Mouse (Mus musculus) fibroblast of lung, adult 2 months (primary cell): ENCODE measurements at regions not wholly inside any gene's neighbourhood (a gene's known extent, or its start where the extent isn't known, plus 50 kb on each side); places are given as distances from the start of the nearest gene placed in this dataset.

ENCODE experiments used
- DNase-seq: peaks from one replicate; pipeline ENCODE4 v3.0.0-alpha.2; 2011; ENCODE audit warnings: low read depth

DNA sequence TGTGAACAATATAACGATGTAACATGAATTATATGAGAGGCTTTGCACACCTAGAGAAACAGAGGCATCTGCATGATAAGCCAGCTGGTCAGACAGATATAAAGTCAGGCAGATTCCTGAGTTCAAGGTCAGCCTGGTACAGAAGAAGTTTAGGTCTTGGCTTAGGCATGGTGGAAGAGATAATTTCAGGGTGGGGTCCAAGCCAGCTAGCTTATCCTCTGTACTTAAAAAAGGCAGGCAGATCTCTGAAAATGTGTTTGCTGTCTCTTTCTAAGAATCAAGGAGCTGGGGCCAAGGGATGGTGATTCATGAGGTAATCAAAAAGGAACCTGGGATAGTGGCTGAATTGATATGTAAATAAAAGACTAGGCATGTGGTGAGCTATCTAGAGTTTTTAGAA is 2227.1 kb upstream of the Gm7489 start:
- no peak for DNase-seq

- no peak for DNase-seq
Measured at GRCm38 (mm10) chr15:51668340-51668739, 2216.4 kb upstream of the Gm7489 start.

- no peak for DNase-seq
Measured at GRCm38 (mm10) chr15:51671667-51672372, 2212.9 kb upstream of the Gm7489 start.

DNA sequence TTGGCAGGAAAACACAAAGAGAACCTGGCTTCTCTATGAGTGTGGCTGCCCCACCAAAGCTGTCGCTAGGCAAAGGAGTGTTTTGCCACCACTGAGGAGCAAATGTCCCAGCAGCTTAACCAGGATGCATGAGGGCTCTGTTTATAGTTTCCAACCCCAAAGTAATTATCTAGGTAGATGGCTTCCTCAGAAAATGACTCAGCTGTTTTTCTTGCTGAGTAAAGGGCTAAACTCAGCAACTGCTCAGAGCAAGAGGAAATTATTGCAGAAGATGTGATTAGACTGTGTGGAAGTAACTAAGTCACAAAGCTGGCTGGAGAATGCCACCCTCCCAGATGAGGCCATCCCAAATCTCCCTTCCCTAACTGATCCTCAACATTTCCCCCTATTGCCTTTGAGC is 2211.2 kb upstream of the Gm7489 start:
- no peak for DNase-seq

GRCm38 (mm10) chr15:51675291-51675690 is 2209.4 kb upstream of the Gm7489 start:
- no peak for DNase-seq

DNA sequence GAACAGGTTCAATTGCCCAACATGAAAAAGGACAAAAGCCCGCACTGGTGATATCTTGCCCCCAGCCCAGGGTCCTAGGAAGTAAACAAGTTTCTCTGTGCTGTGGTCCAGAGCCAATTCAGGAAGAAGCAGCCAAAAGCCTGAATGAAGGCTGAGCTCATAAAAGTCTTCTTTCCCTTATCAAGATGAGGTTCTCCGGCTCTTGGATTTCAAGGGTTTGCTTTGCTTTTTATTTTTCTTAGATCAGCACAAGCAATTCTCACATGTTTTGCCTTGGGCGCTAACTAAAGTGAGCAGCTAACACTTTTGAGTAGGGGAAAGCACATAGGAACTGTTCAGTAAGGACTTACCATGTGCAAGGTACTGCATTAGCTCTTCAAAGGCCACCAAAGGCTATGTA is 2208.0 kb upstream of the Gm7489 start:
- no peak for DNase-seq

DNA sequence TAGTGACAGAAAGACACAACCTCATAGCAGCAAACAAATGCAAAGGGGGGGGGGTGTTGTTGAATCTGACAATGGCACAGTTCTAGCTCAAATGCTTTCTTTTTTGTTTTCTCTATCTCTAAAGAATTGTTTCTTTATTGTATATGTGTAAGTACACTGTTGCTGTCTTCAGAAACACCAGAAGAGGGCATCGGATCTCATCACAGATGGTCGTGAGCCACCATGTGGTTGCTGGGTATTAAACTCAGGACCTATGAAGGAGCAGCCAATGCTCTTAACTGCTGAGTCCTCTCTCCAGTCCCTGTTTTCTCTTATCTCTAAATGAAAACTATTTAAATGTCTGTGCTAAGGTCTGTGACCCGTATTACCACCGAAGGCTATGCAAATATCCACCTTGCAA is 2207.4 kb upstream of the Gm7489 start:
- DNase-seq: no peak

DNA sequence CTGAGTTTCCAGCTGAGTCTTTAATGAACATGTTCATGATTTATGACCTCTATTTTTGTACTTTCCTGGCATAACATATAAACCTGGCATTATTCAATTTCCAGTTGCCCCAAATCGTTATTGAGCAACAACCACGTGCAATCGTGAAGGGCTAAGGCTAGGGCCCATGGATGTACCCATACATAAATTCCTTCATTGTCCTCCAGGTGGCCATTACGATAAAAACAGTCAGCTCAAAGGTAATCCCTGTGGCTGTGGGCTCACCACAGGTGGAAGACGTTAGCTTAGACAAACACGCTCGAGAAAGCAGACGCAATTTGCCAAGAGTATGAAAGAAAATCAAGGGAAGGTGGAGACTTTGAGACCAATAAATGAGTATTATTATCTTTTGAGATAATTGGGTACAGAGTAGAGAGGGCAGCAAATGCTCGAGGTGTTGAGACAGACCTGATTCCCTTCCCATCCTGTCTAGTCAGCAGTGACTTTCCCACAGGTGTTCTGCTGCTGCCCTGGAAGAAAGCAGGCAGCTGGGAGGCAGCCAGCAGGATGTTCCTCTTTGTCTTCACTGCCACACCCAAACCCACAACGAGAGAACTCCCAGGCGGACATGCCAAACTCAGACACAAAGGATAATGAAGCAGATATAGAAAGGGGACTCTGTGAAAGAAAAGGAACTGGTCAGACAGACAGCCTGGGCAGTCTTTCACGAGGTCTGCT is 2205.4 kb upstream of the Gm7489 start:
- no peak for DNase-seq

DNA sequence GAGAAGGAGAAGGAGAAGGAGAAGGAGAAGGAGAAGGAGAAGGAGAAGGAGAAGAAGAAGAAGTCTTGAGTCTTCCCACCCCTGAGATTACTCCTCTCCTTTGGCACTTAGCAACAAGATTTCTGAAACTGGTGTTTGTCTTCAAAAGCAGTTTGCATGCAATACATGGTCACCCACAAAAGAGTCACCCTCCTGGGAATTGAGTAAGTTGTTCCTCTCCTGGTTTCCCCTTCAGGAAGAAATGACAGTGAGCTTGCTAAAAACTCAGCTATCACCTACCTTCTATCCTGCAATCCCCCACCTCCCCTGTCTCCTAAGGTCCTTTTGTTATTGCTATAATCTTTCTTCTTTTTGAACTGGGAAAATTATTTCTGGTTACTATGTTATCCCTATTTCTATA is 2204.2 kb upstream of the Gm7489 start:
- DNase-seq: no peak

DNA sequence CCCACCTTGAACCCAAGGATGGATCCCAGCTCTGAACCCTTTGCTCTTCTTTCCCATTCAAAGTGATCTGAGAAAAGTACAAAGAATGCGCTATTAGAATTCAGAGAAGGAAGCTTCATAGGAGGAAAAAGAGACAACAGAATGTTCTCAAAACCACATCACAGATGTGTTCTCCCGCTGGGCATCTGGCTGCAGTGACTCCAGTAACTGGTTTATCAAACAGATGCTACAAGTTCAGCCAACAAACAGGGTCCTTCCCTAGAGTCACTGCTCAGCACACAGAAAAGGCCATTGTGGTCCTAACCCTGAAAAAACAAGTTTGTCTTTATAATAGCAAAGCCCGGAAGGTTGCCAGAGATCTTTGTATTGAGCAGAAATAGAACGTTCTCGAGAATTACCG is 2203.5 kb upstream of the Gm7489 start:
- DNase-seq: no peak

GRCm38 (mm10) chr15:51682331-51682730 is 2202.4 kb upstream of the Gm7489 start:
- no peak for DNase-seq

GRCm38 (mm10) chr15:51687007-51687540 is 2197.6 kb upstream of the Gm7489 start:
- no peak for DNase-seq

DNA sequence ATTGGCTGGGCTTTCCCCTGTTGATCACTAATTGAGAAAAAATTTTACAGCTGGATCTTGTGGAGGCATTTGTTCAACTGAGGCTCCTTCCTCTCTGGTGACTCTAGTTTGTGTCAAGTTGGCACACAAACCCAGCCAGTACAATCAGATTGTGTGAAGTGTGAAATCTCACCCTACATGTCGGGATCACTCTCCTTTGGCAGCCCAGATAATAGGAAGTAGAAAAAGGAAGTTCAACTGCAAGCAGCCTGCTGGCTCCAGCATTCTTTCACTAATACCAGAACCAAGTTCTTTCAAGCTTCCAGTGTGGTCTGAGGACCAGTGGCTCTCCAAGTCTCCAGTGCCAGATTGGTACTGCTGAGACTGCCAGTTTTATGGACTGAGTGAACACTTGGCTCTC is 2195.2 kb upstream of the Gm7489 start:
- no peak for DNase-seq

GRCm38 (mm10) chr15:51692671-51693070 is 2192.0 kb upstream of the Gm7489 start:
- no peak for DNase-seq

GRCm38 (mm10) chr15:51696344-51697016 is 2188.2 kb upstream of the Gm7489 start:
- DNase-seq: no peak

GRCm38 (mm10) chr15:51704198-51704597 is 2180.5 kb upstream of the Gm7489 start:
- no peak for DNase-seq

DNA sequence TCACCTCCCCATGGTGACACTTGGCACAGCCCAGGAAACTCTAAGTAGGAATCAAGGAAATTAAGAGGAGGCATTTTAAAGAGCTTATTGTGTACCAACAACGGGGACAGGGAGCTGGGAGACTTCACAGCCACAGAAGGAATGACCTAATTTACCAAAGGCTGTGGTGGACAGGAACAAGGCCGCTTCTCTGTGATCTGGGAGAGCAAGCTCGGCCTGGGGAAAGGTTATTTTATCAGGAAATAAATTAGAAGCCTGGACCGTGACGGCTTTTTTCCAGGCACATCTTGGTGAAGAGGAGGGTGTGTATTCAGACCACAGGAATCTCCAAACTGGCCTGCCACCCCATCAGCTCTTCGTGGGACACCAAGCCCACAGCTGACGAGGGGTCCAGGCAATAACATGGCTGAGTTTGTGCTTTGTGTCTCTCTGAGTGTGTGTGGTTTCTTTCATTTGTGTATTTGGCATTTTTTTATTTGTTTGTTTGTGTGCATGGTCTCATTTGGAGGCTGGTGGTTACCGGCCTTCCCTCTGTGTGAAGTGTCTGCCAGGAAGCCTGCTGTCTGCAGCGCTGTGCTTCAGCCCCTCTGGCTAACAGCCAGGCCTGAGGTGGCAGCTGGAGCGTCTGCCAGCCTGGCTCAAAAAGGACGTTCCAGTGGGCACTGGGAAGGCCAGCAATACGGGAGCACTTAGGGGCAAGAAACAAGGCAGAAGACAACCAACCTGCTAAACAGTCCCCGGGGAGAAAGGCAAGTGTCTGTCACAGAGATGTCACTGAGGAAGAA is 2174.6 kb upstream of the Gm7489 start:
- peak; percentile 46 for DNase-seq

GRCm38 (mm10) chr15:51720873-51721308 is 2163.8 kb upstream of the Gm7489 start:
- DNase-seq: no peak

DNA sequence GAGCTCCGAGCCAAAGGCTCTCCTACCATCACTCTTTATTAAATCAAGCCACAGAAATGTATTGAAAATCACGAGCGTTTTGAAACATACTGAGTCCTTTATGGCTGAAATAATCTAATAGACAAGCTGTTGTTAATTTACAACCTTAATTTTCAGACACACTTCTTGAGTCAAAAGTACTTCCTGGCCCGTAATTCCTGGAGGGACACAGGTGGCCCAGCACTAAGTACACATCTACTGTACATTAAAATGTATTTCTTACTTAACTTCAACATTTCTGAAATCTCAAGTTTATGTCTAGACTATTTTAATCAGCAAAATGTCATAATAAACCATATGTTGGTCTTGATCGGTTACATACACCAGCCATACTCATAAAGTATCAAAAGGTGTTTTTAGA is 2163.3 kb upstream of the Gm7489 start:
- no peak for DNase-seq

- DNase-seq: no peak
Measured at GRCm38 (mm10) chr15:51724127-51724526, 2160.6 kb upstream of the Gm7489 start.

DNA sequence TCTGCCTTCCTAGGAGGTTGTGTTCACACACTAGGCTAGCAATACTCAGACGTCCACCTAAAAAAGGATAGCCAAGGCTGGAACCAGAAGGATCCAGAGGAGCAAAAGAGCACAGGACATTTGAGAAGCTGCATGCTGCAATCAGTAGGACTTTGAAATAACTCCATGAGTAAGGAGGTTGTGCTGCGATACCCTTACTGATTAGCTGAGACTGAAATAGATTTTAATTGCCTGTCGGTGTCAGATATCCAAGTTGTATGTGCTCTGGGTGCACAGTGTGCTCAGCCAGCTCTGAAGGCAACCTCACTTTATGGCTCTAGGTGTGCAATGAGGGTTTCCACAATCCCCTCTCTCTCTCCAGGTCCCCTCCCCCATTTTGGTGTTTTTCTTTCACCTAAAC is 2159.2 kb upstream of the Gm7489 start:
- DNase-seq: no peak

DNA sequence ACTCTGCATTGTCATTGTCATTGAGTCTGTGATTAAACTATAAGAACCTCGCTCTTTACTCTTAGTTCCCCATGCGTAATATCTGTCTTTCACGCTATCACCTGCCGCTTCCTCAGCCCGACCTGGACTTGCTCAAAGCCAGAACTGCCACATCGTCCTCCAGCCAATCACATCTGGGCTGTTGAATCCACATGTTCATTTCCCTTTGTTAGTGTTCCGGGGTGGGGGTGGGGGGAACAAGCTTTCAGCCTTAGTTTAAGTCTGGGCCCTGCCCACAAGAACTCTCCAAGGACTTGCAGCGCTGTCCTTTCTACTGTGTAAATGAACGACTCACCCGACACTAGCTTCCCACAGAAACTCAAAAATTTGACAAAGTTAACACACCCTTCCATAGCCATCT is 2154.6 kb upstream of the Gm7489 start:
- DNase-seq: no peak
